Mouse (Mus musculus) stomach, postnatal 0 days (tissue): ENCODE measurements around the gene Fxyd6. TPM values are rescaled to one million over a fixed set of nuclear protein-coding genes. Genes with fewer than 3 reads are reported as not detected.

ENCODE experiments used
- ATAC-seq: fragments of 200-750 bp; cut with Nextera tagmentation; 2 replicates; pipeline ENCODE4 v1.8.0; 2017; ENCODE audit not compliant: low FRiP score, low TSS enrichment
- DNase-seq: peaks from one replicate; pipeline ENCODE4 v3.0.0-alpha.2; 2016; ENCODE audit warnings: low spot score
- H3K27ac ChIP-seq: fragments of 300-500 bp; sonication (generic); replicated peaks from 2 replicates; pipeline ENCODE4 v1.5.1; 2014; ENCODE audit warnings: mild to moderate bottlenecking, control low read depth
- H3K27me3 ChIP-seq: fragments of 300-500 bp; sonication (generic); 2 replicates; pipeline ENCODE4 v1.6.1; 2014; ENCODE audit warnings: low read length; ENCODE audit not compliant: control insufficient read depth, insufficient read depth
- H3K36me3 ChIP-seq: fragments of 300-500 bp; sonication (generic); 2 replicates; pipeline ENCODE4 v1.6.1; 2014; ENCODE audit warnings: low read length, mixed read lengths; ENCODE audit not compliant: control insufficient read depth, insufficient read depth
- H3K4me1 ChIP-seq: fragments of 300-500 bp; sonication (generic); replicated peaks from 2 replicates; pipeline ENCODE4 v1.6.1; 2014; ENCODE audit warnings: antibody characterized with exemption; ENCODE audit not compliant: control insufficient read depth, insufficient read depth
- H3K4me2 ChIP-seq: fragments of 300-500 bp; sonication (generic); replicated peaks from 2 replicates; pipeline ENCODE4 v1.6.1; 2014; ENCODE audit warnings: low read depth, mild to moderate bottlenecking, control low read depth, moderate library complexity
- H3K4me3 ChIP-seq: fragments of 300-500 bp; sonication (generic); 2 replicates; pipeline ENCODE4 v1.5.1; 2014; ENCODE audit warnings: low read depth, low read length, control low read depth
- H3K9ac ChIP-seq: fragments of 300-500 bp; sonication (generic); 2 replicates; pipeline ENCODE4 v1.6.1; 2014; ENCODE audit warnings: mild to moderate bottlenecking, low read length, control low read depth, mixed read lengths
- H3K9me3 ChIP-seq: fragments of 300-500 bp; sonication (generic); 2 replicates; pipeline ENCODE4 v1.6.1; 2016; ENCODE audit warnings: low read length; ENCODE audit not compliant: control insufficient read depth
- CTCF ChIP-seq: IDR thresholded peaks from 2 replicates; pipeline ENCODE4 v1.5.1; 2016; ENCODE audit warnings: antibody characterized with exemption, low read depth, mild to moderate bottlenecking, moderate library complexity
- EP300 ChIP-seq: optimal IDR thresholded peaks from 2 replicates; pipeline ENCODE3; 2016; ENCODE audit warnings: antibody characterized with exemption
- WGBS: fragments of 180-500 bp; shearing (Covaris S2); extraction: QIAGEN DNeasy Blood & Tissue Kit; methylation state at CpG from one replicate; pipeline ENCODE4 v1.1.7; 2014; 5-methylcytosine and 5-hydroxymethylcytosine counted together
- polyA plus RNA-seq: library from polyadenylated mRNA; unstranded; fragments of >200 nt; fragmentation: Nextera tagmentation; extraction: Ambion mirVana; gene quantifications from 2 replicates; pipeline ENCODE4 v1.2.1, GENCODE M21; 2015

The Fxyd6 gene
- polyA plus RNA-seq, 1 experiment from 2014 or later: 66.9 TPM

- no peaks in the 10 kb centered on the region for H3K27me3 ChIP-seq
- H3K9ac ChIP-seq: no peak within 1 kb of the TSS
- no peaks in the 10 kb centered on the region for H3K9me3 ChIP-seq
- H3K36me3 ChIP-seq: no peaks in the 10 kb centered on the region
- DNase-seq (no peak), ATAC-seq (no peak)
- no peak for TF ChIP-seq CTCF
- no peak for TF ChIP-seq EP300
- H3K4me1 ChIP-seq: no peaks in the 10 kb centered on the region
- H3K4me3 ChIP-seq: no peak within 1 kb of the TSS
- H3K4me2 ChIP-seq: no peak within 1 kb of the TSS
- H3K27ac ChIP-seq: no peak within 1 kb of the TSS
- 75% methylated on average over 4 of the region's 4 CpGs for WGBS
These were observed 29.4 kb downstream of the Fxyd6 start, which contains the start of gene Fxyd2 for GRCm38 (mm10) chr9:45399434-45399833. Fxyd2 (plus strand) TSS chr9:45399669.

GRCm38 (mm10) chr9:45401851-45402250, 31.9 kb downstream of the Fxyd6 start:
- no peaks in the 10 kb centered on the region for H3K9me3 ChIP-seq

GRCm38 (mm10) chr9:45402957-45403356, 33.0 kb downstream of the Fxyd6 start:
- H3K9me3 ChIP-seq: no peaks in the 10 kb centered on the region
- no peaks in the 10 kb centered on the region for H3K4me1 ChIP-seq
- H3K9ac ChIP-seq: no peak overlapping the region
- H3K4me3 ChIP-seq: no peak overlapping the region
- TF ChIP-seq CTCF (no peak), EP300 (no peak)
- ATAC-seq (no peak), DNase-seq (no peak)
- H3K27ac ChIP-seq: no peak overlapping the region
- H3K36me3 ChIP-seq: no peaks in the 10 kb centered on the region
- no peak overlapping the region for H3K4me2 ChIP-seq
- WGBS: 59% methylated on average over 1 of the region's 2 CpGs
- no peaks in the 10 kb centered on the region for H3K27me3 ChIP-seq

More at GRCm38 (mm10) chr9:45401851-45402250, 31.9 kb downstream of the Fxyd6 start:
- TF ChIP-seq CTCF (no peak), EP300 (no peak)
- DNase-seq (no peak), ATAC-seq (no peak)
- H3K4me3 ChIP-seq: no peak overlapping the region
- no peaks in the 10 kb centered on the region for H3K27me3 ChIP-seq
- no peaks in the 10 kb centered on the region for H3K4me1 ChIP-seq
- H3K36me3 ChIP-seq: no peaks in the 10 kb centered on the region
- no peak overlapping the region for H3K27ac ChIP-seq
- WGBS: 49% methylated on average over 4 of the region's 4 CpGs
- no peak overlapping the region for H3K4me2 ChIP-seq
- no peak overlapping the region for H3K9ac ChIP-seq

- Histone ChIP-seq H3K4me1 (no peaks in the 10 kb centered on the region), H3K4me3 (no peak overlapping the region), H3K27ac (no peak overlapping the region), H3K27me3 (no peaks in the 10 kb centered on the region), H3K4me2 (no peak overlapping the region), H3K9me3 (no peaks in the 10 kb centered on the region), H3K9ac (no peak overlapping the region), H3K36me3 (no peaks in the 10 kb centered on the region)
- TF ChIP-seq EP300: no peak
- no peak for TF ChIP-seq CTCF
- WGBS: 50% methylated on average over 5 of the region's 5 CpGs
- no peak for DNase-seq
- no peak for ATAC-seq
These were observed 35.7 kb downstream of the Fxyd6 start for GRCm38 (mm10) chr9:45405694-45406093.

- WGBS: 87% methylated on average over 3 of the region's 3 CpGs
- no peak overlapping the region for H3K27ac ChIP-seq
- DNase-seq (no peak), ATAC-seq (no peak)
- H3K36me3 ChIP-seq: no peaks in the 10 kb centered on the region
- TF ChIP-seq EP300 (no peak), CTCF (no peak)
- H3K9ac ChIP-seq: no peak overlapping the region
- no peaks in the 10 kb centered on the region for H3K27me3 ChIP-seq
- H3K4me2 ChIP-seq: no peak overlapping the region
- H3K4me1 ChIP-seq: no peaks in the 10 kb centered on the region
- H3K9me3 ChIP-seq: no peaks in the 10 kb centered on the region
- no peak overlapping the region for H3K4me3 ChIP-seq
These were observed 36.8 kb downstream of the Fxyd6 start for GRCm38 (mm10) chr9:45406808-45407207.

GRCm38 (mm10) chr9:45407706-45408675, 38.0 kb downstream of the Fxyd6 start:
- 36% methylated on average over 33 of the region's 33 CpGs for WGBS
- H3K27me3 ChIP-seq: no peaks in the 10 kb centered on the region
- no peak overlapping the region for H3K27ac ChIP-seq
- H3K9ac ChIP-seq: no peak overlapping the region
- peak overlapping the region; percentile 44 for H3K4me2 ChIP-seq
- peak overlapping the region; percentile 18 for H3K4me3 ChIP-seq
- no peaks in the 10 kb centered on the region for H3K36me3 ChIP-seq
- TF ChIP-seq CTCF (peak; percentile 94), EP300 (no peak)
- DNase-seq (peak; percentile 77), ATAC-seq (peak; percentile 53)
- H3K9me3 ChIP-seq: no peaks in the 10 kb centered on the region
- no peaks in the 10 kb centered on the region for H3K4me1 ChIP-seq
